Mouse (Mus musculus) brain, embryonic 14.5 days (tissue): ENCODE data around the gene Mrpl16.

Experiments
- CTCF ChIP-seq: fragments of 200-500 bp; IDR thresholded peaks from 2 replicates; pipeline ENCODE4 v1.5.1; 2012; ENCODE audit warnings: inconsistent platforms, mild to moderate bottlenecking, moderate library complexity, borderline replicate concordance; ENCODE audit not compliant: insufficient read depth, insufficient read length; ENCODE audit errors: extremely low read depth
- POLR2A ChIP-seq: fragments of 200-500 bp; IDR thresholded peaks from 2 replicates; pipeline ENCODE4 v1.6.1; 2012; ENCODE audit warnings: mild to moderate bottlenecking, inconsistent platforms, borderline replicate concordance; ENCODE audit not compliant: poor library complexity, insufficient read depth, insufficient read length, severe bottlenecking; ENCODE audit errors: extremely low read depth

DNA sequence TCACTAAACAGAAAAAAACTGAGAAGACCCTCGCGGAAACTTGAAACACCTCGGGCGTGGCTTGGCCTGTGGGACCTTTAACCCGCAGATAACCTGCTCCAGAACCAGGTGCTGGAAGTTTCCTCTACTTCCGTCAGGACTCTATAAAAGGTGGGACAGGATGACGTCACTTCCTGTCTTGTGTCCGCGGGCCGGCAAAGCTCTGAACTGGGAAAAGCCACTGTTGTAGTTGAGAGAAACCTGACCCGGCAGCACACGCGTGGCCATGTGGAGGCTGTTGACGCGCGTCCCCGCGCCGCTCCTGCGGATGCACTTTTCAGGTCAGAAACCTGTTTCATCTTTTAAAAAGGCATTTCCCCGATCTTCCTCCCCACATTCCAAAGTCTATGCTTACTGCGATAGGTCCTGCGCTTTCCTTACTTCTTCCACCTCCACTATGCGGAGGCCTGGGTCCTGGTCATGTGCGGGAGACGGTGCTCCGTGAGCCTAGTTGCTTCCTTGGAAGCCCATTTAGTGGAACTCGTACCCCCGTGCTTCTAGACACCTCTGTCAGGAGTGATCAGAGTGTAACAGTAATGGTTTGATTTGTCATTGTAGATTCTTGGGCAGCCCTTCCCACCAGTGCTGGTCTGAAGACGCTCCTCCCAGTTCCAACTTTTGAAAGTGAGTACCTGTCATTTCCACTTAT, at the start of gene Mrpl16:
- no peak for TF ChIP-seq CTCF
- TF ChIP-seq POLR2A = peak; percentile 27; the same call in 1 of the 2 replicates
